Mouse (Mus musculus) right cerebral cortex, postnatal 36 days (tissue): ENCODE measurements around the gene Zfp786.
"Not testable (repeated sequence)": the region's sequence is repeated elsewhere in the genome, so short reads cannot be mapped to it uniquely, and the experiment has no call there.

ENCODE experiments used
- DNase-seq, 2 experiments: peaks; one replicate each; pipeline ENCODE4 v3.0.0; 2022; ENCODE audit warnings: low spot score in 2 of 2, mixed read lengths in 1 of 2

Zfp786 gene

GRCm38 (mm10) chr6:47781091-47781968 lies 49.3 kb downstream of the Zfp786 start:
- DNase-seq: no peak

- DNase-seq: no peak
Measured at GRCm38 (mm10) chr6:47780576-47781013, 50.1 kb downstream of the Zfp786 start.

- not testable (repeated sequence) for DNase-seq
Measured at GRCm38 (mm10) chr6:47771760-47772159, 58.9 kb downstream of the Zfp786 start.

GRCm38 (mm10) chr6:47771113-47771512 lies 59.6 kb downstream of the Zfp786 start:
- DNase-seq: not testable (repeated sequence)

DNA sequence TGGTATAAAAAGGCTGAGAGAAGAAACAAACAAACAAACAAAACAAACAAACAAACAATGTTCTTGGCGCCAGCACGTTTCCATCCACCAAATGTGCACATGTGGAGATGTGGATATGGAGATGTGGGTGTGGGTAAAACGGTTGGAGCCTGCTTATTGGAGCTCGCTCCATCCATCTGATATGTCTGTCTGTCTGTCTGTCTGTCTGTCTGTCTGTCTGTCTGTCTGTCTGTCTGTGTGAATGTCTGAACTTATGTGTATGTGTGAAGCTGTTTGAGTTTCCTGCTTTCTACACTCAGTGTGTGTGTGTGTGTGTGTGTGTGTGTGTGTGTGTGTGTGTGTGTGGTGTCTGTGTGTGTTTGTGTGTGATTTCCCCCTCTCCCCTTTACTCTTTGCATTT lies 60.8 kb downstream of the Zfp786 start:
- not testable (repeated sequence) for DNase-seq
